Mouse (Mus musculus) heart, embryonic 12.5 days (tissue): ENCODE measurements at regions not wholly inside any gene's neighbourhood (a gene's known extent, or its start where the extent isn't known, plus 50 kb on each side); places are given as distances from the start of the nearest gene placed in this dataset.

Experiments used
- ATAC-seq: fragments of 200-750 bp; cut with Nextera tagmentation; 2 replicates; pipeline ENCODE4 v1.8.0; 2017; ENCODE audit warnings: moderate TSS enrichment, moderate library complexity; ENCODE audit not compliant: insufficient number of reproducible peaks, low FRiP score
- H3K27ac ChIP-seq: fragments of 300-500 bp; sonication (generic); 2 replicates; pipeline ENCODE4 v1.5.1; 2016; ENCODE audit warnings: mild to moderate bottlenecking, moderate library complexity; ENCODE audit not compliant: poor library complexity, severe bottlenecking
- H3K27me3 ChIP-seq: fragments of 300-500 bp; sonication (generic); replicated peaks from 2 replicates; pipeline ENCODE4 v1.6.1; 2016; ENCODE audit warnings: mild to moderate bottlenecking, moderate library complexity
- H3K36me3 ChIP-seq: fragments of 300-500 bp; sonication (generic); 2 replicates; pipeline ENCODE4 v1.6.1; 2016; ENCODE audit warnings: mild to moderate bottlenecking, moderate library complexity
- H3K4me1 ChIP-seq: fragments of 300-500 bp; sonication (generic); replicated peaks from 2 replicates; pipeline ENCODE4 v1.6.1; 2016; ENCODE audit warnings: mild to moderate bottlenecking
- H3K4me2 ChIP-seq: fragments of 300-500 bp; sonication (generic); 2 replicates; pipeline ENCODE4 v1.6.1; 2016; ENCODE audit warnings: mild to moderate bottlenecking, moderate library complexity
- H3K4me3 ChIP-seq: fragments of 300-500 bp; sonication (generic); 2 replicates; pipeline ENCODE4 v1.5.1; 2016; ENCODE audit warnings: mild to moderate bottlenecking
- H3K9ac ChIP-seq: fragments of 300-500 bp; sonication (generic); 2 replicates; pipeline ENCODE4 v1.6.1; 2016; ENCODE audit warnings: mild to moderate bottlenecking, moderate library complexity
- H3K9me3 ChIP-seq: fragments of 300-500 bp; sonication (generic); replicated peaks from 2 replicates; pipeline ENCODE4 v1.6.1; 2016; ENCODE audit warnings: mild to moderate bottlenecking, moderate library complexity
- WGBS: fragments of 180-500 bp; shearing (Covaris S2); methylation state at CpG from one replicate; pipeline ENCODE4 v1.1.7; 2016; 5-methylcytosine and 5-hydroxymethylcytosine counted together

GRCm38 (mm10) chr19:36178828-36179251, 58.9 kb upstream of the Ankrd1 start:
- no peak overlapping the region for H3K4me2 ChIP-seq
- no peak overlapping the region for H3K27ac ChIP-seq
- 27% methylated on average over 6 of the region's 6 CpGs for WGBS
- H3K4me1 ChIP-seq = peaks cover 12% of the 10 kb centered on the region
- ATAC-seq = no peak
- no peaks in the 10 kb centered on the region for H3K36me3 ChIP-seq
- no peaks in the 10 kb centered on the region for H3K27me3 ChIP-seq
- no peaks in the 10 kb centered on the region for H3K9me3 ChIP-seq
- no peak overlapping the region for H3K4me3 ChIP-seq
- no peak overlapping the region for H3K9ac ChIP-seq

GRCm38 (mm10) chr19:36180329-36180728, 60.4 kb upstream of the Ankrd1 start:
- H3K4me1 ChIP-seq = peaks cover 12% of the 10 kb centered on the region
- no peak overlapping the region for H3K27ac ChIP-seq
- WGBS = 66% methylated on average over 7 of the region's 7 CpGs
- H3K4me3 ChIP-seq = no peak overlapping the region
- no peaks in the 10 kb centered on the region for H3K9me3 ChIP-seq
- no peak overlapping the region for H3K9ac ChIP-seq
- no peak overlapping the region for H3K4me2 ChIP-seq
- ATAC-seq = no peak
- H3K36me3 ChIP-seq = no peaks in the 10 kb centered on the region
- no peaks in the 10 kb centered on the region for H3K27me3 ChIP-seq

GRCm38 (mm10) chr19:36181535-36181934, 61.6 kb upstream of the Ankrd1 start:
- Histone ChIP-seq H3K4me2 (no peak overlapping the region), H3K27me3 (no peaks in the 10 kb centered on the region), H3K4me1 (peaks cover 12% of the 10 kb centered on the region), H3K36me3 (no peaks in the 10 kb centered on the region), H3K9me3 (no peaks in the 10 kb centered on the region), H3K9ac (no peak overlapping the region), H3K27ac (no peak overlapping the region), H3K4me3 (no peak overlapping the region)
- no peak for ATAC-seq
- 55% methylated on average over 2 of the region's 2 CpGs for WGBS

GRCm38 (mm10) chr19:36183127-36183526, 63.2 kb upstream of the Ankrd1 start:
- Histone ChIP-seq H3K9me3 (no peaks in the 10 kb centered on the region), H3K4me1 (peaks cover 12% of the 10 kb centered on the region), H3K27me3 (no peaks in the 10 kb centered on the region), H3K36me3 (no peaks in the 10 kb centered on the region), H3K4me2 (no peak overlapping the region), H3K27ac (no peak overlapping the region), H3K9ac (no peak overlapping the region), H3K4me3 (no peak overlapping the region)
- 13% methylated on average over 2 of the region's 2 CpGs for WGBS
- ATAC-seq = peak; percentile 68

GRCm38 (mm10) chr19:36189662-36190061, 69.8 kb upstream of the Ankrd1 start:
- Histone ChIP-seq H3K9ac (no peak overlapping the region), H3K4me2 (no peak overlapping the region), H3K9me3 (no peaks in the 10 kb centered on the region), H3K27me3 (no peaks in the 10 kb centered on the region), H3K4me1 (peaks cover 3% of the 10 kb centered on the region; the same call in 1 of the 2 replicates), H3K36me3 (no peaks in the 10 kb centered on the region), H3K4me3 (no peak overlapping the region), H3K27ac (no peak overlapping the region)
- ATAC-seq = no peak
- WGBS = 80% methylated on average over 5 of the region's 5 CpGs

- Histone ChIP-seq H3K9ac (no peak overlapping the region), H3K4me3 (no peak overlapping the region), H3K4me1 (peaks cover 3% of the 10 kb centered on the region; the same call in 1 of the 2 replicates), H3K9me3 (no peaks in the 10 kb centered on the region), H3K36me3 (no peaks in the 10 kb centered on the region), H3K4me2 (no peak overlapping the region), H3K27ac (no peak overlapping the region), H3K27me3 (no peaks in the 10 kb centered on the region)
- 90% methylated on average over 7 of the region's 7 CpGs for WGBS
- ATAC-seq = no peak
Measured at GRCm38 (mm10) chr19:36191641-36192040, 71.7 kb upstream of the Ankrd1 start.

- Histone ChIP-seq H3K9me3 (no peaks in the 10 kb centered on the region), H3K27me3 (no peaks in the 10 kb centered on the region), H3K4me1 (peaks cover 15% of the 10 kb centered on the region), H3K27ac (no peak overlapping the region), H3K9ac (no peak overlapping the region), H3K4me3 (no peak overlapping the region), H3K36me3 (no peaks in the 10 kb centered on the region), H3K4me2 (no peak overlapping the region)
- no peak for ATAC-seq
- WGBS = 87% methylated on average over 2 of the region's 2 CpGs
Measured at GRCm38 (mm10) chr19:36204269-36204668, 84.4 kb upstream of the Ankrd1 start.

- Histone ChIP-seq H3K9me3 (no peaks in the 10 kb centered on the region), H3K4me1 (peaks cover 15% of the 10 kb centered on the region), H3K4me3 (no peak overlapping the region), H3K4me2 (no peak overlapping the region), H3K9ac (no peak overlapping the region), H3K36me3 (no peaks in the 10 kb centered on the region), H3K27me3 (no peaks in the 10 kb centered on the region), H3K27ac (no peak overlapping the region)
- ATAC-seq = no peak
- 90% methylated on average over 8 of the region's 8 CpGs for WGBS
Measured at GRCm38 (mm10) chr19:36204965-36205718, 85.2 kb upstream of the Ankrd1 start.

GRCm38 (mm10) chr19:36207735-36208288, 87.9 kb upstream of the Ankrd1 start:
- Histone ChIP-seq H3K9ac (no peak overlapping the region), H3K4me3 (0 out of 2 replicates have a peak overlapping the region, but pooled peaks have one; percentile 1)

GRCm38 (mm10) chr19:36208419-36208818, 88.5 kb upstream of the Ankrd1 start:
- peak overlapping the region; percentile 85; the same call in 1 of the 2 replicates for H3K27ac ChIP-seq
- no peak overlapping the region for H3K4me2 ChIP-seq
- no peak overlapping the region for H3K4me3 ChIP-seq
- no peaks in the 10 kb centered on the region for H3K27me3 ChIP-seq
- 53% methylated on average over 5 of the region's 5 CpGs for WGBS
- no peaks in the 10 kb centered on the region for H3K36me3 ChIP-seq
- H3K4me1 ChIP-seq = peaks cover 22% of the 10 kb centered on the region
- H3K9ac ChIP-seq = no peak overlapping the region
- no peak for ATAC-seq
- H3K9me3 ChIP-seq = no peaks in the 10 kb centered on the region

More at GRCm38 (mm10) chr19:36207735-36208288, 87.9 kb upstream of the Ankrd1 start:
- H3K4me2 ChIP-seq = peak overlapping the region; percentile 55
- peaks cover 16% of the 10 kb centered on the region for H3K4me1 ChIP-seq
- no peaks in the 10 kb centered on the region for H3K36me3 ChIP-seq
- ATAC-seq = peak; percentile 25; the same call in 1 of the 2 replicates
- WGBS = 9% methylated on average over 7 of the region's 7 CpGs
- H3K27me3 ChIP-seq = no peaks in the 10 kb centered on the region
- H3K9me3 ChIP-seq = no peaks in the 10 kb centered on the region
- peak overlapping the region; percentile 85 for H3K27ac ChIP-seq

GRCm38 (mm10) chr19:36213461-36213860, 93.6 kb upstream of the Ankrd1 start:
- Histone ChIP-seq H3K9me3 (no peaks in the 10 kb centered on the region), H3K27ac (no peak overlapping the region; the same call in 1 of the 2 replicates), H3K36me3 (no peaks in the 10 kb centered on the region), H3K9ac (no peak overlapping the region), H3K4me2 (no peak overlapping the region), H3K27me3 (no peaks in the 10 kb centered on the region), H3K4me1 (peaks cover 27% of the 10 kb centered on the region), H3K4me3 (no peak overlapping the region)
- WGBS = 28% methylated on average over 8 of the region's 8 CpGs
- ATAC-seq = no peak
